Comparison of ENCODE assay signal across 23 mouse cellular contexts in the genomic region with DNA sequence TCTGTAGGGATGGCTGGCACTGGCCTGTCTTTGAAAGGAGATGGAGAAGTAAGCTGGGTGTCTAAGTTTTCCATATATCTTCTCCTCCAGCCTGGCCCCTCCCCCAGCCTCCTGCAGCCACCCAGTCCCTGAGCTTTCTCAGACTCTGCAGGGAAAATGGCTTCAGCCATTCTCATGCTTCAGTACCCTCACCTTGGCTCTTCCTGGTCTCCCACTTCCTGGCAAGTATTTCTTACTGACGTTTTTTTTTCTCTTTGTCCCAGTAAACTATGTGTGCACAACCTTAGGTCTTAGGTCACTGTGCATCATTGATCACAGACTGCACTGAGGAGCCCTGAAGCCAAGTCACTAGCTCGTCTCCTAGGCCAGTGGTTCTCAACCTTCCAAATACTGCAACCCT. TPM values are rescaled to one million over a fixed set of nuclear protein-coding genes. Genes with fewer than 3 reads are reported as not detected.
DNase-seq lines count a peak whose midpoint lies in the region; ATAC-seq and TF ChIP-seq lines count a peak whose summit lies in the region.
"Had no signal": no experiment of that assay in that cellular context is flagged by ENCODE, and none has a peak within 500 bp of the region (broad histone marks: within the 10 kb centered on the region; RNA-seq: fewer than 3 reads in every experiment).

No protein-coding gene starts in this region.

- no peak overlapping the region for H3K4me3 ChIP-seq in kidney, embryonic 15.5 days (replicated peaks)
- H3K4me3 ChIP-seq: embryonic facial prominence, embryonic 15.5 days; erythroblast, embryonic 14.5 days; forebrain, embryonic 10.5 days; heart, embryonic 12.5 days; hindbrain, embryonic 15.5 days had no signal

- ATAC-seq in Patski = peak; percentile 39
- ATAC-seq in kidney, embryonic 15.5 days (replicated peaks; ENCODE audit: low FRiP score) = peak; percentile 87
- ATAC-seq in megakaryocyte-erythroid progenitor cell, adult 5-6 weeks (replicated peaks; ENCODE audit: low FRiP score, low TSS enrichment, poor library complexity, severe bottlenecking) = no peak
- ATAC-seq: CD4-positive, CD25-positive, alpha-beta regulatory T cell, adult 4 months; forebrain, embryonic 14.5 days had no signal

- in situ Hi-C loops in Patski (cut with MboI; ENCODE audit: low pct_unique_long_range_greater_than_20kb) = no loop called here

- no peak overlapping the region for H3K4me2 ChIP-seq in kidney, embryonic 15.5 days
- H3K4me2 ChIP-seq: embryonic facial prominence, embryonic 15.5 days; heart, embryonic 12.5 days; hindbrain, embryonic 15.5 days had no signal

- H3K9ac ChIP-seq in kidney, embryonic 15.5 days = no peak overlapping the region
- H3K9ac ChIP-seq: embryonic facial prominence, embryonic 15.5 days; heart, embryonic 12.5 days; hindbrain, embryonic 15.5 days had no signal

- H3K36me3 ChIP-seq in kidney, embryonic 15.5 days = no peaks in the 10 kb centered on the region
- H3K36me3 ChIP-seq: embryonic facial prominence, embryonic 15.5 days; forebrain, embryonic 10.5 days; G1E; heart, embryonic 12.5 days; hindbrain, embryonic 15.5 days had no signal

- H3K4me1 ChIP-seq in kidney, embryonic 15.5 days = peaks cover 17% of the 10 kb centered on the region
- H3K4me1 ChIP-seq: embryonic facial prominence, embryonic 15.5 days; hindbrain, embryonic 15.5 days had no signal

- 16% methylated on average over 2 of the region's 2 CpGs for WGBS in kidney, embryonic 15.5 days

- CTCF ChIA-PET in Patski (lab: Charles Lee) = interaction anchor here (0.8 to 1.2 kb wide), 3 partner anchors 20 to 26 kb away, joined by 3 to 4 read pairs (median 3); no protein-coding TSS in a partner anchor

- no peaks in the 10 kb centered on the region for H3K9me3 ChIP-seq in kidney, embryonic 15.5 days (replicated peaks)
- H3K9me3 ChIP-seq: embryonic facial prominence, embryonic 15.5 days; forebrain, embryonic 10.5 days; G1E; heart, embryonic 12.5 days; hindbrain, embryonic 15.5 days had no signal

- intact Hi-C loops in heart, postnatal 10 days (cut with DNase I) = no loop called here

- POLR2A ChIA-PET in Patski (lab: Charles Lee) = no interaction called here

- no peak for TF ChIP-seq CTCF in Patski (IDR thresholded peaks at IDR 0.05)

- no peaks in the 10 kb centered on the region for H3K27me3 ChIP-seq in Patski
- 0 out of 2 replicates have a peak, but pooled peaks cover under 1% of the 10 kb centered on the region for H3K27me3 ChIP-seq in kidney, embryonic 15.5 days
- H3K27me3 ChIP-seq: embryonic facial prominence, embryonic 15.5 days; hindbrain, embryonic 15.5 days had no signal

- DNase-seq in embryo, embryonic 10 days (ENCODE audit: low spot score) = peak; percentile 11
- DNase-seq in embryo, embryonic 11 days = no peak
- peak; percentile 35 for DNase-seq in Patski (ENCODE audit: low read depth, low spot score)
- DNase-seq in kidney, postnatal 14 days = peak; percentile 48
- DNase-seq in heart, postnatal 10 days = no peak
- DNase-seq in frontal cortex, postnatal 10 days (ENCODE audit: low spot score in 2 of 2) = no peak
- DNase-seq: adrenal gland, postnatal 25 days; B cell, adult 2 months; cerebellum, adult 18-20 months; cerebellum, adult 9-11 months; cerebellum, postnatal 36 days; gastrocnemius, postnatal 10 days; heart, postnatal 36 days had no signal

- peak overlapping the region; percentile 33 for H3K27ac ChIP-seq in kidney, embryonic 15.5 days
- H3K27ac ChIP-seq: embryonic facial prominence, embryonic 15.5 days; forebrain, embryonic 10.5 days; hindbrain, embryonic 15.5 days had no signal

RNA-seq across cellular contexts. Expression of gene Abcc3, which starts 13.7 kb away (rescaled TPM):
- 0.64 TPM for polyA plus RNA-seq in Patski (2021)
- 3.4 and 6.0 TPM in 2 replicates for polyA plus RNA-seq in kidney, embryonic 15.5 days (2015; fragmentation: Nextera tagmentation; extraction: Ambion mirVana)
- total RNA-seq in heart, postnatal 10 days (2021) = 1 to 10 TPM; 2.8 TPM
- total RNA-seq in megakaryocyte-erythroid progenitor cell, adult 5-6 weeks (2014; fragmentation: Nextera tagmentation) = not detected in 2 replicates
- total RNA-seq in megakaryocyte-erythroid progenitor cell, adult 5-6 weeks (2017) = 0.04 TPM in 1 of 2 replicates, not detected in the other
- polyA plus RNA-seq: G1E had no signal

RNA-seq across cellular contexts. Expression of gene Ankrd40, which starts 51.3 kb away (rescaled TPM):
- 102 TPM for polyA plus RNA-seq in Patski (2021)
- polyA plus RNA-seq in kidney, embryonic 15.5 days (2015; fragmentation: Nextera tagmentation; extraction: Ambion mirVana) = 14.8 and 15.4 TPM in 2 replicates
- total RNA-seq in heart, postnatal 10 days (2021) = 100 to 1,000 TPM; 213 to 228 TPM
- 19.9 and 20.9 TPM in 2 replicates for total RNA-seq in megakaryocyte-erythroid progenitor cell, adult 5-6 weeks (2014; fragmentation: Nextera tagmentation)
- 41.5 and 44.8 TPM in 2 replicates for total RNA-seq in megakaryocyte-erythroid progenitor cell, adult 5-6 weeks (2017)

RNA-seq across cellular contexts. Expression of gene Luc7l3, which starts 57.3 kb away (rescaled TPM):
- 96.3 TPM for polyA plus RNA-seq in Patski (2021)
- polyA plus RNA-seq in kidney, embryonic 15.5 days (2015; fragmentation: Nextera tagmentation; extraction: Ambion mirVana) = 127 and 131 TPM in 2 replicates
- 10 to 100 TPM; 44.2 to 48.1 TPM for total RNA-seq in heart, postnatal 10 days (2021)
- total RNA-seq in megakaryocyte-erythroid progenitor cell, adult 5-6 weeks (2014; fragmentation: Nextera tagmentation) = 184 and 223 TPM in 2 replicates
- 419 and 570 TPM in 2 replicates for total RNA-seq in megakaryocyte-erythroid progenitor cell, adult 5-6 weeks (2017)

Comparison
In these comparisons a context has a peak if more than half of its experiments do, and no peak if none do; other contexts are left out.
1. DNase-seq: peak in embryo, embryonic 10 days (single experiment), Patski (single experiment) and kidney, postnatal 14 days (single experiment); none in embryo, embryonic 11 days (single experiment), heart, postnatal 10 days (0 of 2) and frontal cortex, postnatal 10 days (0 of 2).
2. RNA of gene Ankrd40, which starts 51.3 kb away (total RNA-seq): 213 to 228 TPM in heart, postnatal 10 days; 19.9 to 44.8 TPM in megakaryocyte-erythroid progenitor cell, adult 5-6 weeks; every median in the first group is over 4 times any median in the second.